Mouse (Mus musculus): ENCODE measurements around the gene Ppm1j. TPM values are rescaled to one million over a fixed set of nuclear protein-coding genes. Genes with fewer than 3 reads are reported as not detected.

Gene Ppm1j
- polyA plus RNA-seq, 1 experiment from 2014 or later: 7.0 TPM

- H3K27me3 ChIP-seq (ENCODE audit: insufficient read depth, low read length): no peaks in the 10 kb centered on the region
- H3K4me1 ChIP-seq (ENCODE audit: insufficient read depth, low read length): peaks cover 67% of the 10 kb centered on the region
- H3K27ac ChIP-seq (ENCODE audit: low read length): peak overlapping the region; percentile 85
- 6% methylated on average over 6 of the region's 6 CpGs for WGBS
- no peaks in the 10 kb centered on the region for H3K9me3 ChIP-seq (ENCODE audit: low read length)
- peaks cover 23% of the 10 kb centered on the region for H3K36me3 ChIP-seq (ENCODE audit: insufficient read depth, low read length)
- H3K9ac ChIP-seq (replicated peaks; ENCODE audit: low read length): peak overlapping the region; percentile 84
- peak overlapping the region; percentile 75 for H3K4me3 ChIP-seq (ENCODE audit: low read length)
- ATAC-seq (ENCODE audit: low FRiP score, low TSS enrichment): peak; percentile 8; the same call in 1 of the 2 replicates
- H3K4me2 ChIP-seq (replicated peaks; ENCODE audit: low read depth, low read length): peak overlapping the region; percentile 71
These were observed 9.6 kb downstream of the Ppm1j start for GRCm38 (mm10) chr3:104790401-104790937.

DNA sequence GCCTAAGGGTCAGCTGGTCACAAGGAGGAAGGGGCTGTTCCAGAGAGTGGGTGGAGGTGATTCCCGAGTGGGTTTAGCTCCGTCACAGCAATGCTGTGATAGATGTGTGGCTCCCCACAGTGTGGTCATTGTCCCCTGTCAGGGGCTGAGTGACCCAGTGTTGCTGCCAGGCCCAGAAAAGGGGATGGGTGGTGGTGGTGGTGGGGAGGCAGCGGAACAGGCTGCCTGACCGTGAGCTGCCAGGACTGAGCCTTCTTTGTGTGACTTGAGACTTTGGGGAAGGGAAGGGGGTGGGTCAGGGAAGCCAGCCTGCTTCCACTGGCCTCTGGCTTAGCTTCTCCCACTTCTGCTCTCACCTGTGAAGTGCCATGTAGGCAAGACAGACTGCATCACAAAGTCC lies 10.2 kb downstream of the Ppm1j start:
- H3K36me3 ChIP-seq (ENCODE audit: insufficient read depth, low read length): peaks cover 26% of the 10 kb centered on the region
- peak overlapping the region; percentile 71 for H3K4me2 ChIP-seq (replicated peaks; ENCODE audit: low read depth, low read length)
- H3K9me3 ChIP-seq (ENCODE audit: low read length): no peaks in the 10 kb centered on the region
- no peaks in the 10 kb centered on the region for H3K27me3 ChIP-seq (ENCODE audit: insufficient read depth, low read length)
- H3K4me3 ChIP-seq (ENCODE audit: low read length): peak overlapping the region; percentile 75
- peak overlapping the region; percentile 85 for H3K27ac ChIP-seq (ENCODE audit: low read length)
- no peak for ATAC-seq (ENCODE audit: low FRiP score, low TSS enrichment)
- WGBS: 16% methylated on average over 4 of the region's 4 CpGs
- H3K4me1 ChIP-seq (ENCODE audit: insufficient read depth, low read length): peaks cover 72% of the 10 kb centered on the region
- peak overlapping the region; percentile 84 for H3K9ac ChIP-seq (replicated peaks; ENCODE audit: low read length)

DNA sequence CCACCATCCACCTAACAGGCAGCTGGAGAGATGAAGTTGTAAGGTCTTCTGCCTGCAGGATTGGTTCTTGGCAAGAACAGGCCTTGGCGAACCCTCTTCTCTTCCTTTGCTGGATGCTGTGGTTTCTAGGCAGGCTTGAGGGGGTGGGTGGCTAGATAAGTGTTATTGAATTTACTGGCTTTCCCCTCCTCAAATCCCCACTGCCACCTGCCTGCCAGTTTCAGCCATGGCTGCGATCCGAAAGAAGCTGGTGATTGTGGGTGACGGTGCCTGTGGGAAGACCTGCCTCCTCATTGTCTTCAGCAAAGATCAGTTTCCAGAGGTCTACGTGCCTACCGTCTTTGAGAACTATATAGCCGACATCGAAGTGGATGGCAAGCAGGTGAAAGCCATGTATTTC lies 10.8 kb downstream of the Ppm1j start:
- Histone ChIP-seq H3K27ac (ENCODE audit: low read length) (no peak overlapping the region), H3K36me3 (ENCODE audit: insufficient read depth, low read length) (peaks cover 29% of the 10 kb centered on the region), H3K9ac (replicated peaks; ENCODE audit: low read length) (no peak overlapping the region), H3K4me3 (ENCODE audit: low read length) (no peak overlapping the region), H3K4me1 (ENCODE audit: insufficient read depth, low read length) (peaks cover 74% of the 10 kb centered on the region), H3K27me3 (ENCODE audit: insufficient read depth, low read length) (no peaks in the 10 kb centered on the region), H3K4me2 (replicated peaks; ENCODE audit: low read depth, low read length) (no peak overlapping the region), H3K9me3 (ENCODE audit: low read length) (no peaks in the 10 kb centered on the region)
- WGBS: 93% methylated on average over 8 of the region's 8 CpGs
- ATAC-seq (ENCODE audit: low FRiP score, low TSS enrichment): no peak

DNA sequence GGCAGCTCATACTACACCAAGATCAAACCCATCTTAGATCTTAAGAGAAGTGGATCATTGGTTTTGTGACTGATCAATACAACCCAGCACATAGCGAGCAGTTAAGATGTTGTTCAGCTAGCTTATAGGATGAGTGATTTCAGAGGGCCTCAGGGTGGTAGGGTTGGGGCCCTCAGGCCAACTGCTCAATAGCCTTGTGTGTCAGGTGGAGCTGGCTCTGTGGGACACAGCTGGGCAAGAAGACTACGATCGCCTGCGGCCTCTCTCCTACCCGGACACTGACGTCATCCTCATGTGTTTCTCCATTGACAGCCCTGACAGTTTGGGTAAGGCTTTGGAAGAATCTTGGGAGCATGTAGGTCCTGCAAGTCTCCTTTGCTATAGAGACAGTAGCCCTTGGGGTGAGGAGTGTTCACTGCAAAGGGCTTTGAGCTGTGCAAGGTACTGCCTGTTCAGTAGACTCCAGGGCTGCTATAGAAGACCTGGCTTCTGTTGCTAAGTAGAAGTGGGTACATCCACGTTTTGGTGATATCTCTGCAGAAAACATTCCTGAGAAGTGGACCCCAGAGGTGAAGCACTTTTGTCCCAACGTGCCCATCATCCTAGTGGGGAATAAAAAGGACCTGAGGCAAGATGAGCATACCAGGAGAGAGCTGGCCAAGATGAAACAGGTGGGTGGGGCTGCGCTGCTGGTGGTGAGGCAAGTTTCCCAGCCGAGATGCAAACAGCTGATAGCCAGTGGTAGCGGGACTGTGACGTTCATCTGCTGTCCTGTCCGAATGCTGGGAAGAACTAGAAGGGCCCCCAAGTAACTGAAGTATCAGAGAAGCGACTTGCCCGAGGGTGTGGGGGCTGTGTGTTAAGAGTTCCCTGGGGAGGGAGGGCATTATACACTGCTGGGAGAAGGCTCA lies 11.8 kb downstream of the Ppm1j start:
- Histone ChIP-seq H3K4me2 (replicated peaks; ENCODE audit: low read depth, low read length) (no peak overlapping the region), H3K4me3 (ENCODE audit: low read length) (no peak overlapping the region), H3K36me3 (ENCODE audit: insufficient read depth, low read length) (peaks cover 38% of the 10 kb centered on the region), H3K27me3 (ENCODE audit: insufficient read depth, low read length) (no peaks in the 10 kb centered on the region), H3K9ac (replicated peaks; ENCODE audit: low read length) (no peak overlapping the region), H3K27ac (ENCODE audit: low read length) (peak overlapping the region; percentile 94; the same call in 1 of the 2 replicates), H3K4me1 (ENCODE audit: insufficient read depth, low read length) (peaks cover 74% of the 10 kb centered on the region), H3K9me3 (ENCODE audit: low read length) (no peaks in the 10 kb centered on the region)
- 66% methylated on average over 15 of the region's 15 CpGs for WGBS
- ATAC-seq (ENCODE audit: low FRiP score, low TSS enrichment): no peak

DNA sequence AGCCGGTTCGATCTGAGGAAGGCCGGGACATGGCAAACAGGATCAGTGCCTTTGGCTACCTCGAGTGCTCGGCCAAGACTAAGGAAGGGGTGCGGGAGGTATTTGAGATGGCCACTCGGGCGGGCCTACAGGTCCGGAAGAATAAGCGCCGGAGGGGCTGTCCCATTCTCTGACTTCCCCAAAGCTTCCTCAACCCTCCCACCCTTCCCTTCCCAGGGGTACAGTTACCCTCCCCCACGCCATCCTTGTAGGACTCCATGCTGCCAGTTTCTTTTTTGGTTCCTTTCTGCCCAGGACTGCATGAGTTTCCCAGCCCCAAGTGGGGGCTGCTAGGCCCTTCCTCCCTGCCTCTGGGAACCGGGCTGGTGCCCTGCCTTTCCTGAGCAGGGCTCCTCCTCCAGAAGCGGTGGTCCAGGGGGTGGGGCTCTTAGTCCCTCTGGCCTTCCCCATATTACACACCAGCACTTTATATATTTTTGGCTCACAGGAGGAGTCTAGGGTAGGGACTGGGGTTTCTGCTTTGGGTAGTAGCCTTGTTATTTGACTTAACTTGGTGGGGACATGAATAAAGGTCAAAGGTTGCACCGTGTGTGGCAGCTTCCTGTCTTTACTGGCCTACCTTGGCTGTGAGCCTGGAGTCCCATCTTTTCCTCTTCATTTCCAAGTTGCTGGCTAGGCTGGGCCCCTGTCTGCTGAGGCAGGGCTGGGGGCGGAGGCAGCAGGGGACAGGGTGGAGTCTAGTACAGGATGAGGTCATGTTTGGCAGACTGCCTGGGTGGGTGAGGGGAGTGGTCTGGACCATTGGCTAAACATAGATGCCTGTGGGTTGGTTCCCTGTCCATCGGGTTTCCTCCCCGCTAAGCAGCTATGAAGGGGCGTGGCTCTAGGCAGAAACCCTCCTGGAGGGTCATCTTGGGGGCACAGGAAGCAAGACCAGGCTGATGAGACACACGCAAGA lies 13.3 kb downstream of the Ppm1j start:
- peaks cover 46% of the 10 kb centered on the region for H3K36me3 ChIP-seq (ENCODE audit: insufficient read depth, low read length)
- WGBS: 41% methylated on average over 20 of the region's 20 CpGs
- no peaks in the 10 kb centered on the region for H3K27me3 ChIP-seq (ENCODE audit: insufficient read depth, low read length)
- no peak overlapping the region for H3K4me3 ChIP-seq (ENCODE audit: low read length)
- H3K9me3 ChIP-seq (ENCODE audit: low read length): no peaks in the 10 kb centered on the region
- H3K27ac ChIP-seq (ENCODE audit: low read length): peak overlapping the region; percentile 94
- H3K4me2 ChIP-seq (replicated peaks; ENCODE audit: low read depth, low read length): peak overlapping the region; percentile 21; the same call in 1 of the 2 replicates
- H3K4me1 ChIP-seq (ENCODE audit: insufficient read depth, low read length): peaks cover 68% of the 10 kb centered on the region
- peak overlapping the region; percentile 53 for H3K9ac ChIP-seq (replicated peaks; ENCODE audit: low read length)
- peak; percentile 93 for ATAC-seq (ENCODE audit: low FRiP score, low TSS enrichment)

- H3K4me2 ChIP-seq (replicated peaks; ENCODE audit: low read depth, low read length): 0 out of 2 replicates have a peak overlapping the region, but pooled peaks have one; percentile 21
- no peaks in the 10 kb centered on the region for H3K27me3 ChIP-seq (ENCODE audit: insufficient read depth, low read length)
- no peaks in the 10 kb centered on the region for H3K9me3 ChIP-seq (ENCODE audit: low read length)
- peak overlapping the region; percentile 94 for H3K27ac ChIP-seq (ENCODE audit: low read length)
- 42% methylated on average over 12 of the region's 12 CpGs for WGBS
- no peak overlapping the region; the same call in 1 of the 2 replicates for H3K9ac ChIP-seq (replicated peaks; ENCODE audit: low read length)
- 0 out of 2 replicates have a peak, but pooled peaks have one; percentile 2 for ATAC-seq (ENCODE audit: low FRiP score, low TSS enrichment)
- H3K4me1 ChIP-seq (ENCODE audit: insufficient read depth, low read length): peaks cover 59% of the 10 kb centered on the region
- no peak overlapping the region for H3K4me3 ChIP-seq (ENCODE audit: low read length)
- peaks cover 55% of the 10 kb centered on the region for H3K36me3 ChIP-seq (ENCODE audit: insufficient read depth, low read length)
These were observed 14.2 kb downstream of the Ppm1j start for GRCm38 (mm10) chr3:104794953-104795470.

- H3K36me3 ChIP-seq (ENCODE audit: insufficient read depth, low read length): peaks cover 63% of the 10 kb centered on the region
- no peaks in the 10 kb centered on the region for H3K9me3 ChIP-seq (ENCODE audit: low read length)
- H3K4me1 ChIP-seq (ENCODE audit: insufficient read depth, low read length): peaks cover 52% of the 10 kb centered on the region
- H3K27ac ChIP-seq (ENCODE audit: low read length): peak overlapping the region; percentile 94; the same call in 1 of the 2 replicates
- H3K4me3 ChIP-seq (ENCODE audit: low read length): no peak overlapping the region
- no peaks in the 10 kb centered on the region for H3K27me3 ChIP-seq (ENCODE audit: insufficient read depth, low read length)
- no peak overlapping the region for H3K9ac ChIP-seq (replicated peaks; ENCODE audit: low read length)
- no peak for ATAC-seq (ENCODE audit: low FRiP score, low TSS enrichment)
- WGBS: 59% methylated on average over 15 of the region's 15 CpGs
- H3K4me2 ChIP-seq (replicated peaks; ENCODE audit: low read depth, low read length): no peak overlapping the region
These were observed 14.9 kb downstream of the Ppm1j start for GRCm38 (mm10) chr3:104795661-104796340.

DNA sequence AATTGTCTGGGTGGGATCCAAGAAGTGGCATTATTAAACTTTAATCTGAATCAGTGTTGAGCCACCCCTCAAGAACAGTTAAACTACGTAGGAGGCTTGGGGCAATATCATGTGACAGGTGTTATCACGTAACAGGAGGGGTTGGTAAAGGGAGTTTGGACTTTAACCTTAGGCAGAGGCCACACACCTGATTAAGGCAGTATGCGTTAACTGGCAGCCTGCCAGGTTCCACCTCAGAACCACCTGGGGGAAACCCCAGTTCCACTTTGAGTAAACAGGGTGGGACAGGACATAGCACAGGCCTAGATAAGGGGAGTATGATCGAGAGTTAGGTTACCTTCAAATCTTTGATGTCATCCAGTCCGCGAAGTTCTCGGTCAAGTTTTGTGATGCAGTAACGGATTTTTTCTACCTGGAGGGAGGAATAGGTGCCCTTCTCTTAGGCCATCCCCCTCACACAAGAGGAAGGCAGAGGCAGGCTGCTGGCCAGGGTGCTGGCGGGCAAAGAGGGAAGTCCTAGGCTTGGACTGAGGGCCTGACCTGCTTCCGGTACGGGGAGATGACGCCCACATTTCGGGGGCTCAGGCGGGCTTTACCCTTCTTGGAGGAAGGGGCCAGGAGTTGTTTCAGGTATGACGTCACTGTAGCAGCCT lies 15.7 kb downstream of the Ppm1j start:
- 73% methylated on average over 15 of the region's 15 CpGs for WGBS
- peaks cover 44% of the 10 kb centered on the region for H3K4me1 ChIP-seq (ENCODE audit: insufficient read depth, low read length)
- H3K4me3 ChIP-seq (ENCODE audit: low read length): no peak overlapping the region
- no peak overlapping the region for H3K9ac ChIP-seq (replicated peaks; ENCODE audit: low read length)
- no peak overlapping the region; the same call in 1 of the 2 replicates for H3K27ac ChIP-seq (ENCODE audit: low read length)
- no peak overlapping the region for H3K4me2 ChIP-seq (replicated peaks; ENCODE audit: low read depth, low read length)
- ATAC-seq (ENCODE audit: low FRiP score, low TSS enrichment): no peak
- no peaks in the 10 kb centered on the region for H3K27me3 ChIP-seq (ENCODE audit: insufficient read depth, low read length)
- H3K36me3 ChIP-seq (ENCODE audit: insufficient read depth, low read length): peaks cover 70% of the 10 kb centered on the region
- H3K9me3 ChIP-seq (ENCODE audit: low read length): no peaks in the 10 kb centered on the region
